Mouse (Mus musculus): Measurements from ENCODE around the gene Mthfsd.

DNA sequence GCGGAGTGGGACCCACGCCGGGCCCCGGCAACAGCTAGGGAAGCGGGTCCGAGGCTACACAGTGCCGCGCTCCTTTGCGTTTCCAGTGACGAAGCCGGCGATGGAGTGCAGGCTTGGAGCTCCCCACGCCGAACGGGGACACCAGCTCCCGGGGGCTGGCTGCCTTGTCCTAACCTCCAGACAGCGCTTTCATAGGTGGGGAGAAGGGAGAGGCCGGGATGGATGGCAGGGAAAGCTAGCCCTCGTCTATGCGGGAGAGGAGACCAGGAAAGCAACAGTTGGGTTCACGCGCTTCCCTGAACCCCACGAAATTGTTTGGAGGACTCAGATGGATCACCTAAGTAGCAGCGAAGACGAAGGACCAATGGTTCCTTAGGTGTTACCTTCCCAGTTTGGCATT is 6.9 kb upstream of the Mthfsd start:
- TF ChIP-seq CTCF (IDR thresholded peaks at IDR 0.05; ENCODE audit: insufficient read depth, low read length) = no peak
- TF ChIP-seq POLR2A (IDR thresholded peaks at IDR 0.05; ENCODE audit: borderline replicate concordance, extremely low read depth, low read depth, low read length) = no peak
